Mouse (Mus musculus) adrenal gland, postnatal 10 days (tissue): ENCODE results near the gene Ctnna2. TPM values are rescaled to one million over a fixed set of nuclear protein-coding genes. Genes with fewer than 3 reads are reported as not detected.

Experiments used
- DNase-seq: peaks from one replicate; pipeline ENCODE4 v3.0.0; 2021; ENCODE audit warnings: mixed read lengths
- total RNA-seq, 2 experiments: library from RNA; stranded (reverse); gene quantifications; 2 replicates each; pipeline ENCODE4 v1.2.3; 2021

Gene Ctnna2
- total RNA-seq, 2 experiments from 2014 or later: 3.0 to 6.3 TPM

GRCm38 (mm10) chr6:77827526-77827925, 152.0 kb downstream of the Ctnna2 start:
- DNase-seq: no peak

GRCm38 (mm10) chr6:77817116-77817515, 162.4 kb downstream of the Ctnna2 start:
- peak; percentile 2 for DNase-seq

- no peak for DNase-seq
Observed at GRCm38 (mm10) chr6:77811041-77811440, 168.5 kb downstream of the Ctnna2 start.

- no peak for DNase-seq
Observed at GRCm38 (mm10) chr6:77802604-77803003, 176.9 kb downstream of the Ctnna2 start.

GRCm38 (mm10) chr6:77783342-77783741, 196.2 kb downstream of the Ctnna2 start:
- DNase-seq: no peak

GRCm38 (mm10) chr6:77768357-77769103, 211.0 kb downstream of the Ctnna2 start:
- DNase-seq: no peak

- DNase-seq: no peak
Observed at GRCm38 (mm10) chr6:77758164-77758563, 221.3 kb downstream of the Ctnna2 start.

GRCm38 (mm10) chr6:77745426-77745825, 234.1 kb downstream of the Ctnna2 start:
- no peak for DNase-seq

GRCm38 (mm10) chr6:77743651-77744050, 235.8 kb downstream of the Ctnna2 start:
- DNase-seq: no peak

GRCm38 (mm10) chr6:77742988-77743387, 236.5 kb downstream of the Ctnna2 start:
- DNase-seq: no peak

- DNase-seq: no peak
Observed at GRCm38 (mm10) chr6:77738640-77739039, 240.9 kb downstream of the Ctnna2 start.

GRCm38 (mm10) chr6:77724952-77725299, 254.6 kb downstream of the Ctnna2 start:
- DNase-seq: no peak

GRCm38 (mm10) chr6:77724042-77724951, 255.2 kb downstream of the Ctnna2 start:
- DNase-seq: no peak

GRCm38 (mm10) chr6:77694093-77694492, 285.4 kb downstream of the Ctnna2 start:
- DNase-seq: no peak

- DNase-seq: no peak
Observed at GRCm38 (mm10) chr6:77687173-77687572, 292.3 kb downstream of the Ctnna2 start.

- DNase-seq: peak; percentile 70
Observed at GRCm38 (mm10) chr6:77650127-77650526, 329.4 kb downstream of the Ctnna2 start.

- DNase-seq: no peak
Observed at GRCm38 (mm10) chr6:77644591-77644990, 334.9 kb downstream of the Ctnna2 start.

- no peak for DNase-seq
Observed at GRCm38 (mm10) chr6:77638784-77639183, 340.7 kb downstream of the Ctnna2 start.

GRCm38 (mm10) chr6:77633997-77634396, 345.5 kb downstream of the Ctnna2 start:
- DNase-seq: peak; percentile 59

- peak; percentile 12 for DNase-seq
Observed at GRCm38 (mm10) chr6:77628573-77629192, 350.8 kb downstream of the Ctnna2 start.

GRCm38 (mm10) chr6:77604642-77605392, 374.7 kb downstream of the Ctnna2 start:
- DNase-seq: no peak

- no peak for DNase-seq
Observed at GRCm38 (mm10) chr6:77603914-77604313, 375.6 kb downstream of the Ctnna2 start.
